Mouse (Mus musculus) midbrain, embryonic 13.5 days (tissue): ENCODE results near the gene Dnajb3. TPM values are rescaled to one million over a fixed set of nuclear protein-coding genes. Genes with fewer than 3 reads are reported as not detected.

Experiments used
- ATAC-seq: fragments of 200-750 bp; cut with Nextera tagmentation; 2 replicates; pipeline ENCODE4 v1.8.0; 2017; ENCODE audit warnings: mild to moderate bottlenecking, moderate TSS enrichment, moderate library complexity
- H3K27ac ChIP-seq: fragments of 300-500 bp; sonication (generic); 2 replicates; pipeline ENCODE4 v1.5.1; 2015; ENCODE audit warnings: inconsistent platforms, mild to moderate bottlenecking, moderate library complexity
- H3K27me3 ChIP-seq: fragments of 300-500 bp; sonication (generic); 2 replicates; pipeline ENCODE4 v1.6.1; 2015; ENCODE audit warnings: mild to moderate bottlenecking, inconsistent platforms
- H3K36me3 ChIP-seq: fragments of 300-500 bp; sonication (generic); 2 replicates; pipeline ENCODE4 v1.6.1; 2015; ENCODE audit warnings: mild to moderate bottlenecking, inconsistent platforms
- H3K4me1 ChIP-seq: fragments of 300-500 bp; sonication (generic); replicated peaks from 2 replicates; pipeline ENCODE4 v1.6.1; 2015; ENCODE audit warnings: inconsistent platforms
- H3K4me2 ChIP-seq: fragments of 300-500 bp; sonication (generic); replicated peaks from 2 replicates; pipeline ENCODE4 v1.6.1; 2015; ENCODE audit warnings: moderate library complexity, mild to moderate bottlenecking, inconsistent platforms
- H3K4me3 ChIP-seq: fragments of 300-500 bp; sonication (generic); replicated peaks from 2 replicates; pipeline ENCODE4 v1.5.1; 2015; ENCODE audit warnings: mild to moderate bottlenecking, inconsistent platforms
- H3K9ac ChIP-seq: fragments of 300-500 bp; sonication (generic); replicated peaks from 2 replicates; pipeline ENCODE4 v1.6.1; 2015; ENCODE audit warnings: mild to moderate bottlenecking, inconsistent platforms
- H3K9me3 ChIP-seq: fragments of 300-500 bp; sonication (generic); 2 replicates; pipeline ENCODE4 v1.6.1; 2016; ENCODE audit warnings: mild to moderate bottlenecking, inconsistent platforms
- WGBS: fragments of 180-500 bp; shearing (Covaris S2); methylation state at CpG from one replicate; pipeline ENCODE4 v1.1.7; 2015; 5-methylcytosine and 5-hydroxymethylcytosine counted together
- polyA plus RNA-seq: library from polyadenylated mRNA; unstranded; fragments of >200 nt; fragmentation: Nextera tagmentation; extraction: Ambion mirVana; gene quantifications from 2 replicates; pipeline ENCODE4 v1.2.1, GENCODE M21; 2015

Dnajb3 gene
- polyA plus RNA-seq = 13.9 and 16.2 TPM in 2 replicates

- ATAC-seq = peak; percentile 100
- H3K9me3 ChIP-seq = no peaks in the 10 kb centered on the region
- H3K36me3 ChIP-seq = no peaks in the 10 kb centered on the region; the same call in 1 of the 2 replicates
- H3K27ac ChIP-seq = no peak within 1 kb of the TSS
- H3K4me2 ChIP-seq = peak within 1 kb of the TSS; percentile 68
- H3K9ac ChIP-seq = peak within 1 kb of the TSS; percentile 73
- H3K27me3 ChIP-seq = no peaks in the 10 kb centered on the region
- 8% methylated on average over 62 of the region's 62 CpGs for WGBS
- H3K4me3 ChIP-seq = peak within 1 kb of the TSS; percentile 47
- peaks cover 7% of the 10 kb centered on the region; the same call in 1 of the 2 replicates for H3K4me1 ChIP-seq
These were observed at the start of gene Dnajb3 for GRCm38 (mm10) chr1:88205294-88205922. Gene Dnajb3 (minus strand): TSS chr1:88205782.

DNA sequence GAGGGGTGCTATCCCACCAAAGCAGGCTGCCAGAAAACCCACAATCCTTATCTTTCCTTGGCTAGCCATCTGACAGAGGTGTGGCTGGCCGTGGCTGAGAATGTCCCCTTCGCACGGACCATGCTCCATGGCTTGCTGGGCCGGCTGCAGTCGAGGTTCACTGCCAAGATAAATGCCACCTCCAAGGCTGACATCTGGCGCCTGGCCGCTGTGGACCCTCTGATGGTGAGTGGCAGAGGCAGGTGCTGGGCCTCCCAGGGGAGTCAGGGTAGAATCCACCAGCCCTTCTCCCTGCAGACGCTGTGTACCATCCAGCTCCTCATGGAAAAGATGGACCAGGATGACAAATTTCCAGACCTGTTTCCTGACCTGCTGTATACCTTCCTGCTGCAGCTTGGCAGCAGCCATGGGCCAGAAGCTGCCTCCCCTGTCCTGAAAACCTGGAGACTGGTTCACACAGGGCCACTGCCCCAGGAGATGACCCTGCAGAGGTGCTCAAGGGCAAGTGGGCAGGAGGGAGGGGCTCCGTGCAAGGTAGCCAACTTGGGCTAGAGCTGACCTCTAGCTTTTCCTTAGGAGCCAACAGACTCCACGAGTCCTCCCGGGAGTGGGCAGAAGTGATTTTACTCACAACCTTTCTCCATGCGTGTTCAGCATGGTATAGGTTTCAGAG lies 49.3 kb upstream of the Dnajb3 start:
- Histone ChIP-seq H3K27ac (no peak overlapping the region), H3K4me3 (no peak overlapping the region), H3K9ac (no peak overlapping the region), H3K4me1 (no peaks in the 10 kb centered on the region), H3K4me2 (no peak overlapping the region), H3K36me3 (peaks cover 9% of the 10 kb centered on the region), H3K9me3 (peaks cover 87% of the 10 kb centered on the region), H3K27me3 (no peaks in the 10 kb centered on the region)
- WGBS = 88% methylated on average over 12 of the region's 12 CpGs
- ATAC-seq = 0 out of 2 replicates have a peak, but pooled peaks have one; percentile 1

DNA sequence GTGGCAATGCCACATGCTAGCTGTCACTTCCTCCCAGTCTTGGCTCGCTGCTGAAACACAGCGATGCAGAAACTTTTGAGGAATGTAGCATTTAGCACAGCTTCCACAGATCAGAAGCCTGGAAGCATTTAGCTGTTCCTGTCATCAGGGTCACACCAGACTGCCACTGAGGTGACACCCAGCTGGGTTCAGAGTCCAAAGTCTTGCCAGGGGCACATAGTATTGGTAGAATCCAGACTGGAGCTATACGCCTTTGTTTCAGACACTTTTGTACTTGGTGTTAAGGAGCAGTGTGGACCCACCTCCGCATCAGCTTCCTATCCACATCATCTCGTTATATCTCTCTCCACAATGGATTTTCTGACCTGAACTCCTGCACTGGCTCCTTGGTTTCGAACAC lies 48.0 kb upstream of the Dnajb3 start:
- no peak for ATAC-seq
- Histone ChIP-seq H3K36me3 (no peaks in the 10 kb centered on the region), H3K27ac (no peak overlapping the region), H3K4me3 (no peak overlapping the region), H3K4me2 (no peak overlapping the region), H3K9ac (no peak overlapping the region), H3K27me3 (no peaks in the 10 kb centered on the region), H3K9me3 (peaks cover 96% of the 10 kb centered on the region), H3K4me1 (no peaks in the 10 kb centered on the region)
- 73% methylated on average over 6 of the region's 6 CpGs for WGBS

DNA sequence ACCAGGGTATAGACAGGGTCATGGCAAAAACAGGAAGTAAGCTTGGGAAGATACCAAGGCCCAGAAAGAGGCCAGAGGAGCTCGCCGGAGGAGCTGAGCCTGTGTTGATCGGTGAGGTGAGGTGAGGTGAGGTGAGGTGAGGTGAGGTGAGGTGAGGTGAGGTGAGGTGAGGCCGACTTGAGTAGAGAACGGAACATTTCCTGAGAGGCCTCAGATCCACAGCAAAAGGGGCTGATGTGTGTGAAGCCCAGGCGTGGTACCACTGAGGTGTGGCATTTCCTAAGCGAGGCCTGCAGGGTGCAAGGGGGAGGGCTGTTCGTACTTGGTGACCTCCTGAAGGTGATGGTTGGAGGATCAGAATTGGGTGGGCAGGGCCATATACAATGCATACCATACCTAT lies 47.5 kb upstream of the Dnajb3 start:
- Histone ChIP-seq H3K9ac (no peak overlapping the region), H3K27ac (no peak overlapping the region), H3K4me3 (no peak overlapping the region), H3K36me3 (no peaks in the 10 kb centered on the region), H3K4me1 (no peaks in the 10 kb centered on the region), H3K4me2 (no peak overlapping the region), H3K9me3 (peaks cover 97% of the 10 kb centered on the region), H3K27me3 (no peaks in the 10 kb centered on the region)
- WGBS = 75% methylated on average over 8 of the region's 8 CpGs
- no peak for ATAC-seq

- 82% methylated on average over 5 of the region's 5 CpGs for WGBS
- no peaks in the 10 kb centered on the region for H3K4me1 ChIP-seq
- H3K27me3 ChIP-seq = no peaks in the 10 kb centered on the region
- no peaks in the 10 kb centered on the region for H3K36me3 ChIP-seq
- ATAC-seq = no peak
- no peak overlapping the region for H3K27ac ChIP-seq
- H3K9me3 ChIP-seq = peaks cover 96% of the 10 kb centered on the region
- H3K4me2 ChIP-seq = no peak overlapping the region
- H3K4me3 ChIP-seq = no peak overlapping the region
- H3K9ac ChIP-seq = no peak overlapping the region
These were observed 44.4 kb upstream of the Dnajb3 start for GRCm38 (mm10) chr1:88250023-88250422.

DNA sequence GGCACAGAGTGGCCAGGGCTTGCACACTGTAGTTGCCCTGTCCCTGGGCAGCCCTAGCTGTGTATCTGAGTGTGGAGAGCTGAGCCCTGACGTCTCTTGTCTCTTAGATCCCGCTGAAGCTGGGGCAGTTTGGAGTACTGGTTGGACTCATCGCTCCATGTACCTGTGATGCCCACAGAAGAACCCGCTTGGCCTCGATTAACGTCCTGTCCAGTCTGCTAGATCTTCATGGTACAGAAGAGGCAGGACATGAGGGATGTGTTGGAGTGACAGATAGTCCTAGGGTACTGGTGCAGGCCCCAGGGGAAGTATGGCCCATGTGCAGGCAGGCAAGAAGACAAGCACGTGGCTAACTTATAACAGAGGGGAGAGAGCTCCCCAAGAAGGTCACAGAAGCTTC lies 44.0 kb upstream of the Dnajb3 start:
- Histone ChIP-seq H3K9ac (no peak overlapping the region), H3K4me3 (no peak overlapping the region), H3K27me3 (no peaks in the 10 kb centered on the region), H3K36me3 (no peaks in the 10 kb centered on the region), H3K27ac (no peak overlapping the region), H3K4me1 (no peaks in the 10 kb centered on the region), H3K4me2 (no peak overlapping the region), H3K9me3 (peaks cover 96% of the 10 kb centered on the region)
- WGBS = 76% methylated on average over 7 of the region's 7 CpGs
- no peak for ATAC-seq

GRCm38 (mm10) chr1:88248658-88249057 lies 43.1 kb upstream of the Dnajb3 start:
- H3K4me3 ChIP-seq = no peak overlapping the region

GRCm38 (mm10) chr1:88247660-88248059 lies 42.1 kb upstream of the Dnajb3 start:
- no peak overlapping the region for H3K4me3 ChIP-seq
- H3K9ac ChIP-seq = no peak overlapping the region
- no peak for ATAC-seq
- no peak overlapping the region for H3K4me2 ChIP-seq
- no peaks in the 10 kb centered on the region for H3K36me3 ChIP-seq
- WGBS = 48% methylated on average over 2 of the region's 2 CpGs
- no peak overlapping the region for H3K27ac ChIP-seq
- H3K4me1 ChIP-seq = no peaks in the 10 kb centered on the region
- no peaks in the 10 kb centered on the region for H3K27me3 ChIP-seq
- H3K9me3 ChIP-seq = peaks cover 95% of the 10 kb centered on the region

More at GRCm38 (mm10) chr1:88248658-88249057, 43.1 kb upstream of the Dnajb3 start:
- no peak for ATAC-seq
- WGBS = 71% methylated on average over 4 of the region's 4 CpGs
- H3K4me2 ChIP-seq = no peak overlapping the region
- no peak overlapping the region for H3K27ac ChIP-seq
- H3K4me1 ChIP-seq = no peaks in the 10 kb centered on the region
- H3K27me3 ChIP-seq = no peaks in the 10 kb centered on the region
- no peak overlapping the region for H3K9ac ChIP-seq
- peaks cover 96% of the 10 kb centered on the region for H3K9me3 ChIP-seq
- H3K36me3 ChIP-seq = no peaks in the 10 kb centered on the region

DNA sequence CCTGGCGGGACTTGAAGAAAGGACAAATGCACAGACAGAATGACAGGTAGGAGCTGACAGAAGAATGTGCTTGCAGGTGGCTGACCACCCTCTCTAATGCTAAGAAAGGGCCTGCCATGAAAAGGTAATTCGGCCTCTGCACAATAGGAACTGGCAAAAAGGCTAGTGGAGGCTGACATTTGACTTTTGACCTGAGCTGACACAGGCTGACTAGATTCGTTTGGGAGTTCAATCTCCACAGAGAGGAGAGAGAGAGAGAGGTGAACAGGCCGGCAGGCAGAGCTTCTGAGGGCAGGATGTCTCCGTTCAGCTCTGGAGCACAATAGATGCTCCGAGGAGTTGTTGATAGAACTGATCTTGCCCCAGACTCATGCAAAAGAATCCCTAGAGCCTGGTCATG lies 40.8 kb upstream of the Dnajb3 start:
- ATAC-seq = no peak
- WGBS = 43% methylated on average over 6 of the region's 6 CpGs
- no peaks in the 10 kb centered on the region for H3K27me3 ChIP-seq

DNA sequence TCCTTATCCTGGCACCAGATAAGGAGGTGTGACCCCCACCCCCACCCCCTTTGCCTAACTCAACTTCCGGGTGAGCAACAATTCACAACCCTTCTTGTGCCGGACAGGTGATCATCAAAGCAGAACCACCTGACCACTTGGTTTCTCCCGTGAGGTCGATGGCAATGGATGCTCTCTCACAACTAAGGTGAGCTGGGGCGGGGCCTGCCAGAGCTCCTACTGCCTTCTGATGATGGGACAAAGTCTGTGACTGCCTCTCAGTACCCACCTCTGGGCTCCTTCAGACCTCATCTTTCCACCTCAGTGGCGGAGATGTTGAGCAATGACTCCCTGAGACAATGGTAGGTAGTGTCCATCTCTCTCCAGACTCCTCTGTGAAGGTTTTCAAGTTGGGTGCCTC lies 40.3 kb upstream of the Dnajb3 start:
- no peaks in the 10 kb centered on the region for H3K4me1 ChIP-seq
- H3K36me3 ChIP-seq = no peaks in the 10 kb centered on the region
- no peak overlapping the region for H3K9ac ChIP-seq
- H3K4me2 ChIP-seq = no peak overlapping the region
- H3K9me3 ChIP-seq = peaks cover 96% of the 10 kb centered on the region
- no peak overlapping the region for H3K27ac ChIP-seq
- ATAC-seq = no peak
- 79% methylated on average over 6 of the region's 6 CpGs for WGBS
- no peaks in the 10 kb centered on the region for H3K27me3 ChIP-seq
- no peak overlapping the region for H3K4me3 ChIP-seq

More for the DNA sequence above, 40.8 kb upstream of the Dnajb3 start:
- no peak overlapping the region for H3K9ac ChIP-seq
- no peak overlapping the region for H3K4me2 ChIP-seq
- H3K4me3 ChIP-seq = no peak overlapping the region
- no peak overlapping the region for H3K27ac ChIP-seq
- H3K4me1 ChIP-seq = no peaks in the 10 kb centered on the region
- no peaks in the 10 kb centered on the region for H3K36me3 ChIP-seq
- H3K9me3 ChIP-seq = peaks cover 96% of the 10 kb centered on the region

- H3K9me3 ChIP-seq = peaks cover 96% of the 10 kb centered on the region
- no peaks in the 10 kb centered on the region for H3K36me3 ChIP-seq
- no peak overlapping the region for H3K4me3 ChIP-seq
- no peak for ATAC-seq
- no peak overlapping the region for H3K4me2 ChIP-seq
- H3K9ac ChIP-seq = no peak overlapping the region
- H3K27ac ChIP-seq = no peak overlapping the region
- WGBS = 68% methylated on average over 5 of the region's 5 CpGs
- H3K27me3 ChIP-seq = no peaks in the 10 kb centered on the region
- no peaks in the 10 kb centered on the region for H3K4me1 ChIP-seq
These were observed 38.3 kb upstream of the Dnajb3 start for GRCm38 (mm10) chr1:88243861-88244260.

DNA sequence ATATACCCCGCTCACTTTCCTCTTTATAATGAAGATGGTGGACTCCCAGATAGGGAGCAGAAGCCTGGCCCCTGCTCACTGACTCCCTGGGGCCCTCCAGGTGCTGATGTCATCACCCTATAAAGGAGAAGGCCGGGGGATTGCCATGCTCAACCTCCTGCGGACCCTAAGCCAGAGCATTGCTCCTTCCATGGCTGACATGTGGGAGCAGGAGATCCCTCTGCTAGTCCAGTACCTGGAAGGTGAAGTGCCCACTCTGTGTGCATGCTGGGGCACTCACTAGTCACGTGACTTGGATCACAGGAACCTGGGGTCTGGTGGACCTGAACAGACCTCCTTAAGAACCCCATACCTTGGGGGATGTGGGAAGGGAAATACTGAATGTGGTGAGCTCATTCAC lies 35.0 kb upstream of the Dnajb3 start:
- H3K27ac ChIP-seq = no peak overlapping the region
- H3K9me3 ChIP-seq = peaks cover 94% of the 10 kb centered on the region
- H3K4me1 ChIP-seq = no peaks in the 10 kb centered on the region
- H3K4me3 ChIP-seq = no peak overlapping the region
- no peaks in the 10 kb centered on the region for H3K27me3 ChIP-seq
- WGBS = 75% methylated on average over 4 of the region's 4 CpGs
- H3K36me3 ChIP-seq = no peaks in the 10 kb centered on the region
- 0 out of 2 replicates have a peak, but pooled peaks have one; percentile 3 for ATAC-seq
- H3K4me2 ChIP-seq = no peak overlapping the region
- no peak overlapping the region for H3K9ac ChIP-seq
